Mouse (Mus musculus): ENCODE data around the gene Ogfod2. TPM values are rescaled to one million over a fixed set of nuclear protein-coding genes. Genes with fewer than 3 reads are reported as not detected.

The Ogfod2 gene
- polyA plus RNA-seq, 1 experiment from 2014 or later = 23.9 TPM

- H3K4me3 ChIP-seq = no peak overlapping the region
- no peaks in the 10 kb centered on the region for H3K9me3 ChIP-seq
- peaks cover 6% of the 10 kb centered on the region for H3K4me1 ChIP-seq (replicated peaks)
- no peaks in the 10 kb centered on the region for H3K36me3 ChIP-seq
- no peak overlapping the region for H3K27ac ChIP-seq
- H3K27me3 ChIP-seq (ENCODE audit: insufficient read depth, poor library complexity, severe bottlenecking) = peaks cover 5% of the 10 kb centered on the region
- no peak for DNase-seq (ENCODE audit: low spot score)
- WGBS = 92% methylated on average over 11 of the region's 11 CpGs
Measured at GRCm38 (mm10) chr5:124100128-124101044, 11.7 kb upstream of the Ogfod2 start.

DNA sequence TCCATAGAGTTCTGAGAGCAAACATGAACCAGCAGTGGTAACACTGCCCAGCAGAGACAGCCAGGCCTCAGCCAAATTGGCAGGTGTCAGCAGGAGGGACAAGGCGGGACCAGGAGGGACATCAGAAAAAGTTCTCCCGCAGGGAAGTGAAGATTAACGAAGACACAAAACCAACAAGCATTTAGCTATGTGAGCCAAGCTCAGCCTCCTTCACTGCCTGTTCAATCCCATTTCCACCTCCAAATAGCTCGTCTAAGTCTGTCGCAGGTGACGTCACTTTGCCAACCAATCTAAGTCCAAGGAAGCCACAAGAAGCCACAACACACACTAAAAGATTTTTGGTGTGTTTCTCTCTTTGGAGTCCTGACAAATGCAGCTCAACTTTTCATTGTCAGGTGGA lies 9.8 kb upstream of the Ogfod2 start:
- Histone ChIP-seq H3K27me3 (ENCODE audit: insufficient read depth, poor library complexity, severe bottlenecking) (no peaks in the 10 kb centered on the region), H3K36me3 (no peaks in the 10 kb centered on the region), H3K9me3 (no peaks in the 10 kb centered on the region), H3K4me1 (replicated peaks) (no peaks in the 10 kb centered on the region), H3K27ac (no peak overlapping the region), H3K4me3 (no peak overlapping the region)
- WGBS = 88% methylated on average over 6 of the region's 6 CpGs
- no peak for DNase-seq (ENCODE audit: low spot score)

DNA sequence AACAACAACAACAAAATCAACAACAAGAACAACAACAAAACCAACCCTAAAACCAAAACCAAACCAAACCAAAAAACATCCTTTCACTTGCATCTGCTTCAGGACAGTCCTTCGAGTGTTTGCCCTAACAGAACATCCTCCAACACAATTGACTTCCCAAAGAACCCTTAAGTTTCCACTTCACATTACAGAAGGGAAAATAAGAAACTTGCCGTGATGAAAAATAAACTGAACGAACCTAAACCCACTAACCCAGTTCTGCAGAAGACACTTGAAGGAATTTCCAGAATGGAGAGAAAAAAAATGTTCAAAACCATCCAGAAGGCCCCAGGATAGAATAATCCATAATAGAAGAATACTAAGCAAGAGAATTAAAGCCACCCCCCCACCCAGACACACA lies 9.1 kb upstream of the Ogfod2 start:
- WGBS = 90% methylated on average over 3 of the region's 3 CpGs
- H3K4me3 ChIP-seq = no peak overlapping the region
- H3K9me3 ChIP-seq = no peaks in the 10 kb centered on the region
- H3K27me3 ChIP-seq (ENCODE audit: insufficient read depth, poor library complexity, severe bottlenecking) = no peaks in the 10 kb centered on the region
- DNase-seq (ENCODE audit: low spot score) = no peak
- no peak overlapping the region for H3K27ac ChIP-seq
- no peaks in the 10 kb centered on the region for H3K36me3 ChIP-seq
- H3K4me1 ChIP-seq (replicated peaks) = no peaks in the 10 kb centered on the region

- Histone ChIP-seq H3K36me3 (no peaks in the 10 kb centered on the region), H3K4me3 (no peak overlapping the region), H3K9me3 (no peaks in the 10 kb centered on the region), H3K27me3 (ENCODE audit: insufficient read depth, poor library complexity, severe bottlenecking) (no peaks in the 10 kb centered on the region), H3K4me1 (replicated peaks) (no peaks in the 10 kb centered on the region), H3K27ac (no peak overlapping the region)
- no peak for DNase-seq (ENCODE audit: low spot score)
- 92% methylated on average over 9 of the region's 9 CpGs for WGBS
Measured at GRCm38 (mm10) chr5:124103552-124103951, 8.5 kb upstream of the Ogfod2 start.

DNA sequence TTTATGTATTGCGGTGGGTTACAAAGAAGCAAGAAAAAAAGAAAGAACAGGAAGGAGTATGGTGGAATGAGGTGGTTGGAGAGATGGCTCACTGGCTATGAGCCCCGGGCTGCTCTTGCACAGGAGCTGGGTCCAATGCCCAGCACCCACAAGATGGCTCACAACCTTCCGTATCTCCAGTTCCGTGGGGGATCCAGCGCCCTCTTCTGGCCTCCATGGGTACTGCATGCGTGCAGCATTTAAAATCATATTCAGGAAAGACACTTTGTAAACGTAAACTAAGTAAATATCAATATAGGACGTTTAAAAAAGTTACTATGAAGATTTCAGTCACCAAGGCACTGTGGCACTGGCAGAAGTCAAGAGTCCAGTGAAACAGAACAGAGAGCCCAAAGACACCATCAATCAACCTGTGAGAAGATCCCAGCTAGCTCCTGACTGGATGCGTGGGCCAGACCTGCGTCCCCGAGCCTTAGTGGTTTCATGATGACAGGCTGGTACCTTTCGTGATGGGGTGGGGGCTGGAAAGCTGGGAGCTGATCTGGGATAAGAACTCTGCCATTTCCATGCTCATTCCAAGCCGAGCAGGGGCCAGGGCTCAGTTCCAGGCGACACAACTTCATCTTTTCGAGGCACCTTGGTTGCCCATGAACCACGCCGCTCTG lies 888 bp upstream of the Ogfod2 start:
- WGBS = 31% methylated on average over 17 of the region's 17 CpGs
- no peaks in the 10 kb centered on the region for H3K27me3 ChIP-seq (ENCODE audit: insufficient read depth, poor library complexity, severe bottlenecking)
- peak; percentile 58 for DNase-seq (ENCODE audit: low spot score)
- H3K27ac ChIP-seq = peak overlapping the region; percentile 95
- peak overlapping the region; percentile 95 for H3K4me3 ChIP-seq
- H3K36me3 ChIP-seq = peaks cover 11% of the 10 kb centered on the region
- peaks cover 34% of the 10 kb centered on the region for H3K4me1 ChIP-seq (replicated peaks)
- H3K9me3 ChIP-seq = no peaks in the 10 kb centered on the region

GRCm38 (mm10) chr5:124112531-124112930 lies 434 bp downstream of the Ogfod2 start:
- under 1% methylated on average over 18 of the region's 18 CpGs for WGBS
- Histone ChIP-seq H3K9me3 (no peaks in the 10 kb centered on the region), H3K4me1 (replicated peaks) (peaks cover 47% of the 10 kb centered on the region), H3K4me3 (peak overlapping the region; percentile 95), H3K27ac (peak overlapping the region; percentile 95), H3K27me3 (ENCODE audit: insufficient read depth, poor library complexity, severe bottlenecking) (no peaks in the 10 kb centered on the region), H3K36me3 (peaks cover 18% of the 10 kb centered on the region)
- no peak for DNase-seq (ENCODE audit: low spot score)

- DNase-seq (ENCODE audit: low spot score) = peak; percentile 56
- WGBS = 20% methylated on average over 14 of the region's 14 CpGs
- H3K27ac ChIP-seq = peak overlapping the region; percentile 95
Measured at GRCm38 (mm10) chr5:124113030-124113429, 933 bp downstream of the Ogfod2 start.

DNA sequence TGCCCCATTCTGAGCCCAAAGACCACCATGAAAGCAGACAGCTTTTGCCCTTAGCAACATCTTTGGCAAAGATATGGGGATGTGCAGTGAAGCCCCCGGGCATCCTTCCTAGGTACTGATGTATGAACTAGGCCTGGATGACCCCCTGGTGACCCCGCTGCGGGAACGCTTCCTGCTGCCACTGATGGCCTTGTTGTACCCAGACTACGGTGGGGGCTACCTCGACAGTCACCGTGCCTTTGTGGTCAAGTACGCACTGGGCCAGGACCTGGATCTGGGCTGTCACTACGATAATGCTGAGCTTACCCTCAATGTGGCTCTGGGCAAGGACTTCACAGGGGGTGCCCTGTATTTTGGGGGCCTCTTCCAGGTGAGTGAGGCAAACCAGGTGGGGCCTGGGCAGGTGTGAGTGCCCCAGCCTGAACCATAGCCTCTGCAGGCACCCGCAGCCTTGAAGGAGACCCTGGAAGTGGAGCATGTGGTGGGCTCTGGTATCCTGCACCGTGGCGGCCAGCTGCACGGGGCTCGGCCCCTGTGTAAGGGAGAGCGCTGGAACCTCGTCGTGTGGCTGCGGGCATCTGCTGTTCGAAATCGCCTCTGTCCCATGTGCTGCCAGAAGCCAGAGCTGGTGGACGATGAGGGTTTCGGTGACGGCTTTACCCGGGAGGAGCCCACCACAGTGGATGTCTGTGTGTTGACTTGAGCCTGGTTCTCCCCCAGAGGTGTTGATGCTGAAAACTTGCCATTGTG lies 2.4 kb downstream of the Ogfod2 start:
- Histone ChIP-seq H3K27ac (no peak overlapping the region), H3K36me3 (peaks cover 37% of the 10 kb centered on the region), H3K4me3 (peak overlapping the region; percentile 95; the same call in 1 of the 2 replicates), H3K9me3 (no peaks in the 10 kb centered on the region), H3K4me1 (replicated peaks) (peaks cover 50% of the 10 kb centered on the region), H3K27me3 (ENCODE audit: insufficient read depth, poor library complexity, severe bottlenecking) (no peaks in the 10 kb centered on the region)
- 93% methylated on average over 24 of the region's 24 CpGs for WGBS
- no peak for DNase-seq (ENCODE audit: low spot score)

More at GRCm38 (mm10) chr5:124113030-124113429, 933 bp downstream of the Ogfod2 start:
- peaks cover 50% of the 10 kb centered on the region for H3K4me1 ChIP-seq (replicated peaks)
- H3K27me3 ChIP-seq (ENCODE audit: insufficient read depth, poor library complexity, severe bottlenecking) = no peaks in the 10 kb centered on the region
- H3K9me3 ChIP-seq = no peaks in the 10 kb centered on the region
- peak overlapping the region; percentile 95 for H3K4me3 ChIP-seq
- H3K36me3 ChIP-seq = peaks cover 23% of the 10 kb centered on the region

GRCm38 (mm10) chr5:124115531-124115930 lies 3.4 kb downstream of the Ogfod2 start:
- H3K27ac ChIP-seq = peak overlapping the region; percentile 96
- no peak for DNase-seq (ENCODE audit: low spot score)
- H3K27me3 ChIP-seq (ENCODE audit: insufficient read depth, poor library complexity, severe bottlenecking) = no peaks in the 10 kb centered on the region
- WGBS = 25% methylated on average over 7 of the region's 7 CpGs
- no peaks in the 10 kb centered on the region for H3K9me3 ChIP-seq
- peaks cover 48% of the 10 kb centered on the region for H3K36me3 ChIP-seq
- H3K4me3 ChIP-seq = peak overlapping the region; percentile 98
- H3K4me1 ChIP-seq (replicated peaks) = peaks cover 50% of the 10 kb centered on the region

- peaks cover 55% of the 10 kb centered on the region for H3K36me3 ChIP-seq
- H3K4me3 ChIP-seq = peak within 1 kb of the TSS; percentile 98
- H3K27me3 ChIP-seq (ENCODE audit: insufficient read depth, poor library complexity, severe bottlenecking) = no peaks in the 10 kb centered on the region
- no peaks in the 10 kb centered on the region for H3K9me3 ChIP-seq
- H3K27ac ChIP-seq = peak within 1 kb of the TSS; percentile 96
- peaks cover 46% of the 10 kb centered on the region for H3K4me1 ChIP-seq (replicated peaks)
- 2% methylated on average over 64 of the region's 64 CpGs for WGBS
- peak; percentile 79 for DNase-seq (ENCODE audit: low spot score)
Measured at GRCm38 (mm10) chr5:124115990-124116845, 4.1 kb downstream of the Ogfod2 start, which contains the start of gene Arl6ip4. TSS of gene Arl6ip4 (plus strand) at chr5:124116089.

- no peak overlapping the region for H3K27ac ChIP-seq
- H3K27me3 ChIP-seq (ENCODE audit: insufficient read depth, poor library complexity, severe bottlenecking) = no peaks in the 10 kb centered on the region
- H3K4me3 ChIP-seq = no peak overlapping the region
- H3K36me3 ChIP-seq = peaks cover 79% of the 10 kb centered on the region
- WGBS = 84% methylated on average over 5 of the region's 5 CpGs
- no peak for DNase-seq (ENCODE audit: low spot score)
- H3K9me3 ChIP-seq = no peaks in the 10 kb centered on the region
- H3K4me1 ChIP-seq (replicated peaks) = peaks cover 27% of the 10 kb centered on the region
Measured at GRCm38 (mm10) chr5:124119204-124119603, 7.1 kb downstream of the Ogfod2 start.

DNA sequence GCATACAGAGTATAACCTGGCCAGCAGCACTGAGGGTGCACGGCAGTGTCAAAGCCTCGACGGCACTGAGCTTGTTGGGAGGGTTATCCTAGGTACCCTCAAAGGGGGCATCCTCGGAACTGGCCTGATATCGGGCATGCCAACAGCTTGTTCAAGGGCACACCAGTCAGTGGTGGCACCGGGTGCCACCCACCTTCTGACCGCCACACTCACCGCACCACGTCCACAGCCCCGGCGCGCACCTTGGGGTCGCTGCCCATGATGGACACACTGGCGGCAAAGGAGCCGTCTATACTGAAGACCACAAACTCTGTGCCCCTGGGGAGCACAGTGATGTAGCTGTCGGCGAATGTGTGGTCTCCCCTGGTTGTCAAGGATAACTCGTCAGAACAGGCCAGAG lies 10.3 kb downstream of the Ogfod2 start:
- WGBS = 91% methylated on average over 18 of the region's 18 CpGs
- Histone ChIP-seq H3K9me3 (no peaks in the 10 kb centered on the region), H3K4me1 (replicated peaks) (peaks cover 8% of the 10 kb centered on the region), H3K36me3 (peaks cover 100% of the 10 kb centered on the region), H3K4me3 (no peak overlapping the region), H3K27ac (no peak overlapping the region), H3K27me3 (ENCODE audit: insufficient read depth, poor library complexity, severe bottlenecking) (no peaks in the 10 kb centered on the region)
- no peak for DNase-seq (ENCODE audit: low spot score)
